Mouse (Mus musculus) ES-E14 (cell line): ENCODE data around the gene Wnt3.
A peak's percentile ranks its signal among the peaks of the same experiment; 100 is the strongest.
"Not testable (repeated sequence)": the region's sequence is repeated elsewhere in the genome, so short reads cannot be mapped to it uniquely, and the experiment has no call there.

ENCODE experiments used
- CHD2 ChIP-seq: IDR thresholded peaks from 2 replicates; pipeline ENCODE4 v1.6.1; 2014; ENCODE audit warnings: mild to moderate bottlenecking, low read depth, low read length, inconsistent platforms
- HCFC1 ChIP-seq: IDR thresholded peaks from 2 replicates; pipeline ENCODE4 v1.6.1; 2012; ENCODE audit warnings: low read length, inconsistent platforms, borderline replicate concordance; ENCODE audit not compliant: insufficient read depth
- MAFK ChIP-seq: IDR thresholded peaks from 2 replicates; pipeline ENCODE4 v1.6.1; 2014; ENCODE audit warnings: mild to moderate bottlenecking, low read depth, low read length, inconsistent platforms; ENCODE audit not compliant: insufficient read depth
- ZNF384 ChIP-seq: IDR thresholded peaks from 2 replicates; pipeline ENCODE4 v1.6.1; 2012; ENCODE audit warnings: low read depth, low read length, inconsistent platforms

DNA sequence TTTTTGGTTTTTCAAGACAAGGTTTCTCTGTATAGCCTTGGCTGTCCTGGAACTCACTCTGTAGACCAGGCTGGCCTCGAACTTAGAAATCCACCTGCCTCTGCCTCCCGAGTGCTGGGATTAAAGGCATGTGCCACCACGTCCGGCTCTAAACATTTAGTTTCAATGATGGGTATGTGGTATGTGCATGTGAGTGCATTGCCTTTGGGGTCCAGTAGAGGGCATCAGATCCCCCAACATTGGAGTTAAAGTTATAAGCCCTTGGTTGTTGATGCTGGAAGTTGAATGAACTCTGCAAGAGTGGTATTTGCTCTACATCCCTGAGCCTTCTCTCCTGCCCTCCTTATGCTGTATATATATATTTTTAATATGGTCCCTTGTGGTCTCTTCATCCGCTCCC lies 13.1 kb upstream of the Wnt3 start:
- peak; percentile 75 for TF ChIP-seq ZNF384
- TF ChIP-seq MAFK, HCFC1, CHD2: not testable (repeated sequence)
